ENCODE assay signal across 8 mouse cellular contexts in the genomic region with DNA sequence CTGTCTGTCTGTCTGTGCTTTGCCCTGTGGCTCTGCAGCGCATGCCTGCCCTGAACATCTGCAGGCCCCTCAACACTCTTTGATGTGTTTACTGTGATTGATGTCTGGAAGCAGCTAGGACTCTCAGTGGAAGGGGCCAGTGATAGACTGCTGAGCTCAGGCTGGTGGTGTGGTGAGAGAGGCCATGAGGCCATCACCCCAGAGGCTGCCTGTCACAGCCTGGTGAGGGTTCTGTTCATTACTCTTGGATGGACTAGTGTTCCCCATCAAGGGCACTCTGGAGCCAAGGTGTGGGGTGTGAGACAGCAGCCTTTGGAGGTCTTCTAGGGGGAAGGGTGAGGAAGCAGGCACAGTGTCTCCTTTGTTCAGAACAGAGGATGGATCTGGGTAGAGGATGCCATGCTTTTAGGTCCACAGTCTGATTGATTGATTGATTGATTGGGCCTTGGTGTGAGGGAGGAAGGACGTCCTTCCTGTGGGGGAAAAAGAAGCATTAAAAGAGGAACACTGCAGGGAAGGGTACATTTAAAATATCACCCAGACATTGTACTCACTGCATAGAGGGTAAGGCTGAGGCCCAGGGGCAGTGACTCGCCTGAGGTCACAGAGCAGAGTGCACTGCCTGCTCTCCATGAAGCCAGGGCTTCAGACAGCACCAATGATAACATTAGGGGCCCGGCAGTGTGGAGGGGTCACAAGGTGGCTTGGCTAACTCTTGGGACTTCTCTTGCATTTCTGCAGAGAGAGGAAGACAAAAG. TPM values are rescaled to one million over a fixed set of nuclear protein-coding genes. Genes with fewer than 3 reads are reported as not detected.
A peak's percentile ranks its signal among the peaks of the same experiment; 100 is the strongest.
DNase-seq lines count a peak whose midpoint lies in the region; ATAC-seq and TF ChIP-seq lines count a peak whose summit lies in the region.

No protein-coding gene starts in this region.

- peaks cover 4% of the 10 kb centered on the region; the same call in 1 of the 2 replicates for H3K9me3 ChIP-seq in kidney, embryonic 16.5 days (ENCODE audit: low read length)
- no peaks in the 10 kb centered on the region for H3K9me3 ChIP-seq in hindbrain, postnatal 0 days (ENCODE audit: low read length)
- no peaks in the 10 kb centered on the region for H3K9me3 ChIP-seq in midbrain, postnatal 0 days (ENCODE audit: low read length)

- H3K36me3 ChIP-seq in kidney, embryonic 16.5 days (ENCODE audit: insufficient read depth, low read length), result peaks cover 16% of the 10 kb centered on the region
- H3K36me3 ChIP-seq in hindbrain, postnatal 0 days (ENCODE audit: insufficient read depth, low read length), result peaks cover 6% of the 10 kb centered on the region; the same call in 1 of the 2 replicates
- peaks cover 15% of the 10 kb centered on the region; the same call in 1 of the 2 replicates for H3K36me3 ChIP-seq in midbrain, postnatal 0 days (ENCODE audit: insufficient read depth, low read length)

- H3K27me3 ChIP-seq in kidney, embryonic 16.5 days (ENCODE audit: insufficient read depth, low read length), result no peaks in the 10 kb centered on the region
- H3K27me3 ChIP-seq in hindbrain, postnatal 0 days (ENCODE audit: insufficient read depth, low read length), result no peaks in the 10 kb centered on the region
- no peaks in the 10 kb centered on the region for H3K27me3 ChIP-seq in midbrain, postnatal 0 days (ENCODE audit: insufficient read depth, low read length)

- ATAC-seq in kidney, embryonic 16.5 days (ENCODE audit: low FRiP score, low TSS enrichment), result peak; percentile 21; the same call in 1 of the 2 replicates
- ATAC-seq in hindbrain, postnatal 0 days, result peak; percentile 4; the same call in 1 of the 2 replicates
- ATAC-seq in midbrain, postnatal 0 days (ENCODE audit: low FRiP score), result no peak
- ATAC-seq in cerebellum, adult (ENCODE audit: insufficient number of reproducible peaks, low FRiP score, low TSS enrichment), result no peak

- 18% methylated on average over 4 of the region's 4 CpGs for WGBS in kidney, embryonic 16.5 days
- 41% methylated on average over 4 of the region's 4 CpGs for WGBS in hindbrain, postnatal 0 days
- WGBS in midbrain, postnatal 0 days, result 36% methylated on average over 4 of the region's 4 CpGs

- DNase-seq in kidney, postnatal 25 days, result no peak
- peak; percentile 73 for DNase-seq in embryo, embryonic 10 days (ENCODE audit: low spot score)
- DNase-seq in hindbrain, postnatal 0 days (ENCODE audit: low spot score), result no peak
- no peak for DNase-seq in midbrain, postnatal 0 days (ENCODE audit: low spot score)
- DNase-seq in left cerebral cortex, postnatal 4 days, result no peak
- DNase-seq in adrenal gland, postnatal 25 days, result no peak

- peak overlapping the region; percentile 71 for H3K27ac ChIP-seq in kidney, embryonic 16.5 days (ENCODE audit: low read length)
- peak overlapping the region; percentile 48; the same call in 1 of the 2 replicates for H3K27ac ChIP-seq in hindbrain, postnatal 0 days
- peak overlapping the region; percentile 47; the same call in 1 of the 2 replicates for H3K27ac ChIP-seq in midbrain, postnatal 0 days (ENCODE audit: low read depth, low read length)

- peak overlapping the region; percentile 42; the same call in 1 of the 2 replicates for H3K9ac ChIP-seq in kidney, embryonic 16.5 days (replicated peaks; ENCODE audit: low read length)
- H3K9ac ChIP-seq in hindbrain, postnatal 0 days (replicated peaks; ENCODE audit: low read length), result 0 out of 2 replicates have a peak overlapping the region, but pooled peaks have one; percentile 9
- H3K9ac ChIP-seq in midbrain, postnatal 0 days (replicated peaks; ENCODE audit: low read length, poor library complexity, severe bottlenecking), result no peak overlapping the region; the same call in 1 of the 2 replicates

- intact Hi-C loops in left cerebral cortex, postnatal 4 days (cut with DNase I), result no loop called here

- no peak overlapping the region for H3K4me3 ChIP-seq in kidney, embryonic 16.5 days (ENCODE audit: low read length)
- H3K4me3 ChIP-seq in hindbrain, postnatal 0 days (ENCODE audit: low read length), result no peak overlapping the region
- no peak overlapping the region for H3K4me3 ChIP-seq in midbrain, postnatal 0 days (ENCODE audit: low read depth, low read length)

- no peak for TF ChIP-seq CTCF in hindbrain, postnatal 0 days (IDR thresholded peaks at IDR 0.05; ENCODE audit: low read depth)
- TF ChIP-seq CTCF in midbrain, postnatal 0 days (IDR thresholded peaks at IDR 0.05), result no peak

- H3K4me1 ChIP-seq in kidney, embryonic 16.5 days (ENCODE audit: insufficient read depth, low read length), result peaks cover 31% of the 10 kb centered on the region
- H3K4me1 ChIP-seq in hindbrain, postnatal 0 days (ENCODE audit: insufficient read depth, low read length), result peaks cover 18% of the 10 kb centered on the region; the same call in 1 of the 2 replicates
- H3K4me1 ChIP-seq in midbrain, postnatal 0 days (ENCODE audit: insufficient read depth, low read length), result peaks cover 8% of the 10 kb centered on the region; the same call in 1 of the 2 replicates

- H3K4me2 ChIP-seq in kidney, embryonic 16.5 days (replicated peaks; ENCODE audit: low read depth, low read length), result no peak overlapping the region
- no peak overlapping the region for H3K4me2 ChIP-seq in hindbrain, postnatal 0 days (ENCODE audit: low read depth, low read length)
- H3K4me2 ChIP-seq in midbrain, postnatal 0 days (ENCODE audit: low read depth, low read length, poor library complexity, severe bottlenecking), result no peak overlapping the region

RNA-seq across cellular contexts. Expression of gene Slc6a6, which starts 28.4 kb away (rescaled TPM):
- 82.9 and 96.3 TPM in 2 replicates for polyA plus RNA-seq in kidney, embryonic 16.5 days (2015; fragmentation: Nextera tagmentation; extraction: Ambion mirVana)
- total RNA-seq in hindbrain, postnatal 0 days (2014; rRNA removed), result 78.2 and 85.6 TPM in 2 replicates
- 116 and 119 TPM in 2 replicates for polyA plus RNA-seq in hindbrain, postnatal 0 days (2015; fragmentation: Nextera tagmentation; extraction: Ambion mirVana)
- total RNA-seq in midbrain, postnatal 0 days (2014; rRNA removed), result 105 and 147 TPM in 2 replicates
- polyA plus RNA-seq in midbrain, postnatal 0 days (2015; fragmentation: Nextera tagmentation; extraction: Ambion mirVana), result 123 and 146 TPM in 2 replicates
- 100 to 1,000 TPM; 214 to 227 TPM for total RNA-seq in left cerebral cortex, postnatal 4 days (2021)
- total RNA-seq in adrenal gland, postnatal 25 days (2021), result 598 and 906 TPM in 2 replicates

Comparison
In these comparisons a context has a peak if more than half of its experiments do, and no peak if none do; other contexts are left out.
1. ATAC-seq: peak in kidney, embryonic 16.5 days (single experiment) and hindbrain, postnatal 0 days (single experiment); none in midbrain, postnatal 0 days (single experiment) and cerebellum, adult (single experiment).
2. Peak in every context shown above with its lines, with median percentiles within 50 percentile points of each other: H3K27ac ChIP-seq.